ENCODE assay signal across 9 mouse cellular contexts in the genomic region with DNA sequence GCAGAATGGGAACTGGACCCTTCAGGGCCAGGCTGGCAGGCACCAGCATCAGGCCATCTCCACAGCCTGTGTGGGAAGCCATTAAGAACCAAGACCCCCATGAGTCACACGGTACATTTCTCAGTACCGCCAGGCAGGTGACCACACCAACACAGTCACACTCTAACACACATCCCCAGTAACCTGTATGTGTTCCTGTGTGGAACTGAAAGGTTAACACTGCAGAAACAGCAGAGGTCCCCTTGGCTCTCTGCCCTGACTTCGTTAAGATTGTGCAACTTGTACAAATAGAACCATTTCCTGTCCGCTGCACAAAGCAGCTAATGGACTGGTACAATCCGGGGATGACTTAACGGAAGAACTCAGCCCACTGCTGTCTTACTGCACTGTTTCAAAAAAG. TPM values are rescaled to one million over a fixed set of nuclear protein-coding genes. Genes with fewer than 3 reads are reported as not detected.
DNase-seq lines count a peak whose midpoint lies in the region; ATAC-seq lines count a peak whose summit lies in the region.
"Had no signal": no experiment of that assay in that cellular context is flagged by ENCODE, and none has a peak within 500 bp of the region (broad histone marks: within the 10 kb centered on the region; RNA-seq: fewer than 3 reads in every experiment).

No protein-coding gene starts in this region.

- 0 out of 2 replicates have a peak, but pooled peaks have one; percentile 33 for ATAC-seq in forebrain, embryonic 15.5 days (replicated peaks)
- ATAC-seq in forebrain, embryonic 12.5 days (ENCODE audit: low FRiP score): no peak
- peak; percentile 47; the same call in 1 of the 2 replicates for ATAC-seq in embryonic facial prominence, embryonic 14.5 days (ENCODE audit: low read depth)
- peak; percentile 72 for ATAC-seq in liver, embryonic 13.5 days (ENCODE audit: low read depth)

- no peak overlapping the region for H3K27ac ChIP-seq in forebrain, embryonic 15.5 days (replicated peaks)
- no peak overlapping the region for H3K27ac ChIP-seq in forebrain, embryonic 12.5 days
- peak overlapping the region; percentile 18; the same call in 1 of the 2 replicates for H3K27ac ChIP-seq in embryonic facial prominence, embryonic 14.5 days (replicated peaks; ENCODE audit: low read depth, low read length)
- peak overlapping the region; percentile 86 for H3K27ac ChIP-seq in liver, embryonic 13.5 days

- H3K9ac ChIP-seq in forebrain, embryonic 15.5 days (replicated peaks): no peak overlapping the region
- no peak overlapping the region for H3K9ac ChIP-seq in forebrain, embryonic 12.5 days
- no peak overlapping the region for H3K9ac ChIP-seq in embryonic facial prominence, embryonic 14.5 days (ENCODE audit: low read depth, low read length)
- H3K9ac ChIP-seq in liver, embryonic 13.5 days: no peak overlapping the region

- intact Hi-C loops in heart, postnatal 25 days (cut with DNase I): no loop called here

- no peak overlapping the region for H3K4me3 ChIP-seq in forebrain, embryonic 15.5 days
- no peak overlapping the region for H3K4me3 ChIP-seq in forebrain, embryonic 12.5 days (replicated peaks)
- H3K4me3 ChIP-seq in embryonic facial prominence, embryonic 14.5 days (ENCODE audit: low read depth, low read length): no peak overlapping the region
- H3K4me3 ChIP-seq in liver, embryonic 13.5 days (replicated peaks): no peak overlapping the region
- H3K4me3 ChIP-seq: erythroblast, embryonic 14.5 days had no signal

- H3K9me3 ChIP-seq in forebrain, embryonic 15.5 days: no peaks in the 10 kb centered on the region
- no peaks in the 10 kb centered on the region for H3K9me3 ChIP-seq in forebrain, embryonic 12.5 days
- 0 out of 2 replicates have a peak, but pooled peaks cover 5% of the 10 kb centered on the region for H3K9me3 ChIP-seq in embryonic facial prominence, embryonic 14.5 days (ENCODE audit: control insufficient read depth, low read length)
- H3K9me3 ChIP-seq in liver, embryonic 13.5 days (replicated peaks): no peaks in the 10 kb centered on the region

- 56% methylated on average over 6 of the region's 6 CpGs for WGBS in forebrain, embryonic 15.5 days
- whole genome bisulfite sequencing in forebrain, embryonic 12.5 days: 71% methylated on average over 6 of the region's 6 CpGs
- 62% methylated on average over 6 of the region's 6 CpGs for WGBS in embryonic facial prominence, embryonic 14.5 days
- WGBS in liver, embryonic 13.5 days (ENCODE audit: insufficient replicate concordance): 43% methylated on average over 6 of the region's 6 CpGs

- H3K36me3 ChIP-seq in forebrain, embryonic 15.5 days: no peaks in the 10 kb centered on the region
- H3K36me3 ChIP-seq in forebrain, embryonic 12.5 days (replicated peaks): no peaks in the 10 kb centered on the region
- H3K36me3 ChIP-seq in embryonic facial prominence, embryonic 14.5 days (ENCODE audit: control insufficient read depth, insufficient read depth, low read length): no peaks in the 10 kb centered on the region
- H3K36me3 ChIP-seq in liver, embryonic 13.5 days: 0 out of 2 replicates have a peak, but pooled peaks cover 3% of the 10 kb centered on the region

- H3K27me3 ChIP-seq in forebrain, embryonic 15.5 days: no peaks in the 10 kb centered on the region
- H3K27me3 ChIP-seq in forebrain, embryonic 12.5 days: no peaks in the 10 kb centered on the region
- no peaks in the 10 kb centered on the region for H3K27me3 ChIP-seq in embryonic facial prominence, embryonic 14.5 days (replicated peaks; ENCODE audit: control insufficient read depth, insufficient read depth, low read length)
- no peaks in the 10 kb centered on the region for H3K27me3 ChIP-seq in liver, embryonic 13.5 days

- peak; percentile 98 for DNase-seq in 416B (ENCODE audit: low read depth)
- DNase-seq in embryonic facial prominence, embryonic 14.5 days (ENCODE audit: low spot score): peak; percentile 84
- DNase-seq in heart, postnatal 25 days (ENCODE audit: low spot score): peak; percentile 68
- DNase-seq in liver, embryonic 13.5 days: no peak
- peak; percentile 24 for DNase-seq in ovary, postnatal 10 days (ENCODE audit: low spot score)
- DNase-seq in embryo, embryonic 10.5 days (ENCODE audit: low spot score): no peak

- no peak overlapping the region for H3K4me2 ChIP-seq in forebrain, embryonic 15.5 days (replicated peaks)
- no peak overlapping the region for H3K4me2 ChIP-seq in forebrain, embryonic 12.5 days
- no peak overlapping the region for H3K4me2 ChIP-seq in embryonic facial prominence, embryonic 14.5 days (ENCODE audit: low read depth, low read length)
- peak overlapping the region; percentile 38 for H3K4me2 ChIP-seq in liver, embryonic 13.5 days

- peaks cover 9% of the 10 kb centered on the region; the same call in 1 of the 2 replicates for H3K4me1 ChIP-seq in forebrain, embryonic 15.5 days
- H3K4me1 ChIP-seq in forebrain, embryonic 12.5 days: peaks cover 3% of the 10 kb centered on the region; the same call in 1 of the 2 replicates
- H3K4me1 ChIP-seq in embryonic facial prominence, embryonic 14.5 days (ENCODE audit: control insufficient read depth, insufficient read depth, low read length): peaks cover 21% of the 10 kb centered on the region; the same call in 1 of the 2 replicates
- peaks cover 68% of the 10 kb centered on the region for H3K4me1 ChIP-seq in liver, embryonic 13.5 days (replicated peaks)

RNA-seq across cellular contexts. Expression of a gene that starts 21.1 kb away (rescaled TPM):
- polyA plus RNA-seq in forebrain, embryonic 15.5 days (2015; fragmentation: Nextera tagmentation; extraction: Ambion mirVana): 6.1 and 7.7 TPM in 2 replicates
- 10.6 and 13.2 TPM in 2 replicates for polyA plus RNA-seq in forebrain, embryonic 12.5 days (2016; fragmentation: Nextera tagmentation; extraction: Ambion mirVana)
- 43.2 and 44.3 TPM in 2 replicates for polyA plus RNA-seq in embryonic facial prominence, embryonic 14.5 days (2014; fragmentation: Nextera tagmentation; extraction: Ambion mirVana)
- total RNA-seq in heart, postnatal 25 days (2021): 10 to 100 TPM; 58.5 to 69.4 TPM
- polyA plus RNA-seq in liver, embryonic 13.5 days (2015; fragmentation: Nextera tagmentation; extraction: Ambion mirVana): 4.7 and 6.9 TPM in 2 replicates

Comparison
In these comparisons a context has a peak if more than half of its experiments do, and no peak if none do; other contexts are left out.
1. H3K27ac ChIP-seq: peak in embryonic facial prominence, embryonic 14.5 days (single experiment) and liver, embryonic 13.5 days (single experiment); none in forebrain, embryonic 15.5 days (single experiment) and forebrain, embryonic 12.5 days (single experiment).
2. DNase-seq: peak in 416B (single experiment), embryonic facial prominence, embryonic 14.5 days (single experiment), heart, postnatal 25 days (single experiment) and ovary, postnatal 10 days (single experiment); none in liver, embryonic 13.5 days (single experiment) and embryo, embryonic 10.5 days (single experiment).